Comparison of ENCODE assay signal across 23 mouse cellular contexts in genomic region chr10:120784516-120784915, GRCm38 (mm10).
"Had no signal": no experiment of that assay in that cellular context is flagged by ENCODE, and none has a peak within 500 bp of the region (broad histone marks: within the 10 kb centered on the region; RNA-seq: fewer than 3 reads in every experiment).

No protein-coding gene starts in this region.

- H3K4me3 ChIP-seq: gastrocnemius, adult 2 months; heart, embryonic 10.5 days; heart, embryonic 12.5 days; hindbrain, embryonic 10.5 days; hindbrain, embryonic 12.5 days; hindbrain, embryonic 15.5 days; intestine, embryonic 15.5 days; layer of hippocampus, adult 2 months; left cerebral cortex, adult 2 months; limb, embryonic 13.5 days; limb, embryonic 15.5 days; liver, embryonic 12.5 days had no signal

- H3K27me3 ChIP-seq: heart, embryonic 12.5 days; hindbrain, embryonic 12.5 days; hindbrain, embryonic 15.5 days; intestine, embryonic 15.5 days; limb, embryonic 13.5 days; limb, embryonic 15.5 days had no signal

- H3K36me3 ChIP-seq: hindbrain, embryonic 10.5 days; hindbrain, embryonic 12.5 days; hindbrain, embryonic 15.5 days; intestine, embryonic 15.5 days; liver, embryonic 12.5 days had no signal

- H3K4me1 ChIP-seq: heart, embryonic 12.5 days; intestine, embryonic 15.5 days; liver, embryonic 12.5 days had no signal

- DNase-seq: gastrocnemius, adult 2 months; gastrocnemius, postnatal 10 days; gastrocnemius, postnatal 25 days; heart, adult 18-20 months; heart, postnatal 10 days; heart, postnatal 4 days; kidney, adult 18-20 months; kidney, adult 9 months; kidney, postnatal 36 days had no signal

- ATAC-seq: inflammation-experienced regulatory T-cells, adult 6 months; intestine, embryonic 15.5 days; intestine, postnatal 0 days; liver, embryonic 12.5 days had no signal

- H3K9me3 ChIP-seq: heart, embryonic 10.5 days; heart, embryonic 12.5 days; hindbrain, embryonic 10.5 days; hindbrain, embryonic 12.5 days; hindbrain, embryonic 15.5 days; intestine, embryonic 15.5 days; limb, embryonic 13.5 days; limb, embryonic 15.5 days; liver, embryonic 12.5 days had no signal

- H3K27ac ChIP-seq: gastrocnemius, adult 2 months; hindbrain, embryonic 12.5 days; hindbrain, embryonic 15.5 days; intestine, embryonic 15.5 days; layer of hippocampus, adult 2 months; left cerebral cortex, adult 2 months; limb, embryonic 13.5 days; limb, embryonic 15.5 days; liver, embryonic 12.5 days; liver, embryonic 14.5 days had no signal

- H3K9ac ChIP-seq: heart, embryonic 12.5 days; hindbrain, embryonic 12.5 days; hindbrain, embryonic 15.5 days; intestine, embryonic 15.5 days; limb, embryonic 13.5 days; limb, embryonic 15.5 days; liver, embryonic 12.5 days; liver, embryonic 14.5 days had no signal

- H3K4me2 ChIP-seq: heart, embryonic 12.5 days; hindbrain, embryonic 12.5 days; hindbrain, embryonic 15.5 days; intestine, embryonic 15.5 days; limb, embryonic 13.5 days; limb, embryonic 15.5 days; liver, embryonic 12.5 days had no signal
